Mouse (Mus musculus) kidney, postnatal 0 days (tissue): ENCODE measurements around the gene Dynll1. TPM values are rescaled to one million over a fixed set of nuclear protein-coding genes. Genes with fewer than 3 reads are reported as not detected.

Experiments
- ATAC-seq: fragments of 200-750 bp; cut with Nextera tagmentation; replicated peaks from 2 replicates; pipeline ENCODE4 v1.8.0; 2017; ENCODE audit warnings: low read depth, moderate number of reproducible peaks, moderate TSS enrichment, moderate library complexity; ENCODE audit not compliant: low FRiP score
- DNase-seq: peaks from one replicate; pipeline ENCODE4 v3.0.0-alpha.2; 2016; ENCODE audit warnings: low spot score
- H3K27ac ChIP-seq: fragments of 300-500 bp; sonication (generic); 2 replicates; pipeline ENCODE4 v1.5.1; 2014; ENCODE audit warnings: mild to moderate bottlenecking
- H3K27me3 ChIP-seq: fragments of 300-500 bp; sonication (generic); 2 replicates; pipeline ENCODE4 v1.6.1; 2014; ENCODE audit warnings: low read length, mixed read lengths; ENCODE audit not compliant: insufficient read depth
- H3K36me3 ChIP-seq: fragments of 300-500 bp; sonication (generic); 2 replicates; pipeline ENCODE4 v1.6.1; 2014; ENCODE audit warnings: low read length, mixed read lengths; ENCODE audit not compliant: insufficient read depth
- H3K4me1 ChIP-seq: fragments of 300-500 bp; sonication (generic); replicated peaks from 2 replicates; pipeline ENCODE4 v1.6.1; 2014; ENCODE audit warnings: antibody characterized with exemption, low read length, mixed read lengths; ENCODE audit not compliant: insufficient read depth
- H3K4me2 ChIP-seq: fragments of 300-500 bp; sonication (generic); 2 replicates; pipeline ENCODE4 v1.6.1; 2014; ENCODE audit warnings: mild to moderate bottlenecking, low read length, moderate library complexity, mixed read lengths
- H3K4me3 ChIP-seq: fragments of 300-500 bp; sonication (generic); replicated peaks from 2 replicates; pipeline ENCODE4 v1.5.1; 2014; ENCODE audit warnings: low read depth, low read length
- H3K9ac ChIP-seq: fragments of 300-500 bp; sonication (generic); 2 replicates; pipeline ENCODE4 v1.6.1; 2014; ENCODE audit warnings: low read depth, low read length
- H3K9me3 ChIP-seq: fragments of 300-500 bp; sonication (generic); replicated peaks from 2 replicates; pipeline ENCODE4 v1.6.1; 2016; ENCODE audit warnings: low read length, inconsistent platforms, mixed read lengths
- CTCF ChIP-seq: IDR thresholded peaks from 2 replicates; pipeline ENCODE4 v1.5.1; 2016; ENCODE audit warnings: antibody characterized with exemption, low read depth, mild to moderate bottlenecking, moderate library complexity
- WGBS: fragments of 180-500 bp; shearing (Covaris S2); extraction: QIAGEN DNeasy Blood & Tissue Kit; methylation state at CpG from one replicate; pipeline ENCODE4 v1.1.7; 2014; 5-methylcytosine and 5-hydroxymethylcytosine counted together
- polyA plus RNA-seq: library from polyadenylated mRNA; unstranded; fragments of >200 nt; fragmentation: Nextera tagmentation; extraction: Ambion mirVana; gene quantifications from 2 replicates; pipeline ENCODE4 v1.2.1, GENCODE M21; 2015

The Dynll1 gene
- polyA plus RNA-seq, 1 experiment from 2014 or later = 1,395 TPM

DNA sequence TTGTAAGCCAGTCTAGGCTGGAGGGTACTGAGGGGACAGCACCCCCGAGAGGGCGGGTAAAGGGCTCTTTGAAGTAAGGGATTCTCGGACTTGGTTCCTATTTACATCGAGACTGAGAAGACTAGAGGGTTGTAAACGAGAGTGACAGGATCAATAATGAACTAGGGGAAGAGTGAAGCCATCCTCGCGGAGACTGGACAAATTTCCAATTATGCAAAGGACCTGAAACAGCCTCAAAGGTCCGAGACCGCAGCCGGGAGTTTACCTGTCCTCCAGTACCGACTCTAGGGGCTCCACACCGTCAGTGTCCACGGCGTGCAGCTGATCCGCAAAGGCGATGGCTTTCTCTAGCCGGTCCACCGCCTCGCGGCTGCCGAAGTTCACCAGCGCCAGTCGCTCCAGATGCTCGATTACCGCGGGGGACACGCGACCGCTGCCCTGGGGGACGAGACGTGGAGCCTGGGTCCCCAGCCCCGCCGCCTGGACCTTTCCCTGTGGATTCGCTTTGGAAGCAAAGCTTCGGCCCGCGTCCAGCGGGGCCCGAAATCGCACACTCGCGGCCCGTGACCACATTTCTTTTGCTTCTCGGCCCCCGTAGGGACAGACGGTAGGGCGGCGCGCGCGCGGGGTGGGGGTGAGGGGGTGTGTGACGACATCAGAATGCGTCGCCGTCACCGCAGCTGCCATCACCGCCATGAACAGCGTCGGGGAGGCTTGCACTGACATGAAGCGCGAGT, 39.9 kb upstream of the Dynll1 start, which contains the start of the genes Gatc and Triap1:
Gene Gatc (minus strand): TSS at position 602 of the 737 bp plus-strand sequence.
Gene Triap1 (plus strand): TSS at position 649 of the 737 bp plus-strand sequence.
- under 1% methylated on average over 62 of the region's 62 CpGs for WGBS
- H3K27ac ChIP-seq = peak within 1 kb of the TSS; percentile 77
- peaks cover 32% of the 10 kb centered on the region; the same call in 1 of the 2 replicates for H3K36me3 ChIP-seq
- peak; percentile 93 for ATAC-seq
- no peaks in the 10 kb centered on the region for H3K27me3 ChIP-seq
- peak within 1 kb of the TSS; percentile 61 for H3K4me2 ChIP-seq
- peaks cover 15% of the 10 kb centered on the region; the same call in 1 of the 2 replicates for H3K4me1 ChIP-seq
- DNase-seq = peak; percentile 92
- H3K4me3 ChIP-seq = peak within 1 kb of the TSS; percentile 83
- H3K9ac ChIP-seq = peak within 1 kb of the TSS; percentile 85
- TF ChIP-seq CTCF = peak; percentile 25; the same call in 1 of the 2 replicates
- H3K9me3 ChIP-seq = no peaks in the 10 kb centered on the region

- Histone ChIP-seq H3K4me3 (peak overlapping the region; percentile 83), H3K27ac (no peak overlapping the region), H3K4me1 (peaks cover 15% of the 10 kb centered on the region; the same call in 1 of the 2 replicates), H3K9ac (peak overlapping the region; percentile 85), H3K9me3 (no peaks in the 10 kb centered on the region), H3K27me3 (no peaks in the 10 kb centered on the region), H3K36me3 (peaks cover 32% of the 10 kb centered on the region), H3K4me2 (peak overlapping the region; percentile 61)
- no peak for DNase-seq
- no peak for TF ChIP-seq CTCF
- no peak for ATAC-seq
- 17% methylated on average over 7 of the region's 7 CpGs for WGBS
Measured at GRCm38 (mm10) chr5:115340007-115340406, 39.2 kb upstream of the Dynll1 start.

DNA sequence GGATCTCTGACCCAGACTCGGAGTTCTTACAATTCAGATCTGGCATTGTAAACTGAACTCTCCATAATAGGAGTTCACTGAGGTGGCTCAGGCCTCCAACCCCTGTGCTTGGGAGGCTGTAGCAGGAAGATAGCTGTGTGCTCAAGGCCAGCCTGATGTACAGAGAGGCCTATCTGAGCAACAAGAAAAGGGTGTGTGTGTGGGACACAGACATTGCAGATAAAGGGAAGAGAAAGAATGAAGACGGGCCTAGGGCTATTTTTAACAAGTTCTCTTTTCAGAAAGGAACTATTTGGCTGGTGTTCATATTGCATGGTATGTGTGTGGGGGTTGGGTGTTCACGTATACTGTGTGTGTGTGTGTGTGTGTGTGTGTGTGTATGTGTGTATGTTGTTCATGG, 32.8 kb upstream of the Dynll1 start:
- Histone ChIP-seq H3K9me3 (no peaks in the 10 kb centered on the region), H3K4me2 (no peak overlapping the region), H3K9ac (no peak overlapping the region), H3K4me1 (peaks cover 7% of the 10 kb centered on the region; the same call in 1 of the 2 replicates), H3K4me3 (no peak overlapping the region), H3K27me3 (no peaks in the 10 kb centered on the region), H3K27ac (no peak overlapping the region), H3K36me3 (peaks cover 53% of the 10 kb centered on the region)
- 86% methylated on average over 3 of the region's 3 CpGs for WGBS
- no peak for TF ChIP-seq CTCF
- DNase-seq (no peak), ATAC-seq (no peak)

DNA sequence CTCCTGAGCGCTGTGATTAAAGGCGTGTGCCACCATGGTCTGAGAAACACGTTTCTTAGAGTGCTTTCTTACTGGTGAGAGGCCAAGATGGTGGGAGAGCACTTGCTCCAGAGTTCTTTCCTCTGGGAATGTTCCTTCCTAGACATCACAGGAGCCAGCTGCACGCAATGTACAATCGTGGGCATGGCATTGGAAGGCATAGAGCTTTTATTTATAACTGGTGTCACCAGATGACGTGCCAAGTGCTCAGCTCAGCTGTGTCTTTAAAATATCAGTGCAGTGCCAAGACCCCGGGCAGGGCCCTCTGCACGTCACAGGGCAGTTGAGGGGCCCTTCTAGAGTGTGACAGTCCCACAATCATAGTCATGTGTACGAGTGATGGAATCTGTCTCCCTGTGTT, 30.2 kb upstream of the Dynll1 start:
- no peak for TF ChIP-seq CTCF
- 88% methylated on average over 9 of the region's 9 CpGs for WGBS
- no peak overlapping the region for H3K4me3 ChIP-seq
- H3K4me2 ChIP-seq = no peak overlapping the region
- H3K36me3 ChIP-seq = peaks cover 50% of the 10 kb centered on the region
- H3K9ac ChIP-seq = no peak overlapping the region
- H3K27me3 ChIP-seq = no peaks in the 10 kb centered on the region
- peaks cover 12% of the 10 kb centered on the region; the same call in 1 of the 2 replicates for H3K4me1 ChIP-seq
- H3K27ac ChIP-seq = no peak overlapping the region
- no peak for DNase-seq
- no peaks in the 10 kb centered on the region for H3K9me3 ChIP-seq
- ATAC-seq = no peak

DNA sequence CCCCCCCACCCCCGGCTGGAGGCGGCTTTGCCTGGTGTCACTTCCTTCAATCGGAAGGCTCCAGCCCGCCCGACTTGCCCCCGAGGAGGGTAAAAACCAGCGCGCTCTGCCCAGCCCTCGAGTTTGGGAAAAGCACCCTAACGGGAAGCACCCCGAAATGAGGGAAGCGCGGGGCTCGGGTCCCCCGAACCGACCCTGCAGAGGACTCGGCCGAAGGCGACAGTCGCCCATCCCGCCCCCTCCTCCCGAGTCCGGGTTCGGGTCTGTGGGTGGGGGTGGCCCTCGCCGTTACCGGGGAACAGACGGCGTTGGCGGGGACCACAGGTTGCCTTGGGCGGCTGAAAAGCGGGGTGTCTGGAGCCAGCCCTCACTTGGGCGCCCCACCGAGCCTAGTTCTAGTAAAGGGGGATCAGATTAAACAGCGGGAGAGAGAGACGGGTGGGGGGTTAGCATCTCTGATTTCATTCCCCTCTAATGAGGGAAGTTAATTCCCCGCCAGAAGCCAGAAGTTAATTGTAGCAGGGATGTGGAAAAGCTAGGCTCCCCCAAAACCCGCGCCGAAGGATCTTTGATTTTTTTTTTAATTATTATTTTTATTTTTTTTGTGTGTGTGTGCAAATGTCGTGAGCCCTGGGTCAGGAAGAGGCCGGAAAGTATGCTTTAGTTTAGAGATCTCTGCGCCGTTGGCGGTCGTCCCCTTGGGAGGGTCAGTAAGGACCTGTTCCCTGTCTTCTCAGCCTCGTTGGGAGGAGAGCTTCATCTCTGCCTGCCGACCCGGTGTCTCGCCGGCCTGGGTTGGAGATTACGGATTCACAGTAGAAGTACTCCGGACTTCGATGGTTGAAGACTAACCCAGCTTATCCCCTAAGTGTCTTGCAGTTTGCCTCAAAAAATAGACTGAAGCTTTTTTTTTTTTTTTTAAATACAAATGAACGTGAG, 27.1 kb upstream of the Dynll1 start:
- Histone ChIP-seq H3K36me3 (peaks cover 21% of the 10 kb centered on the region; the same call in 1 of the 2 replicates), H3K27ac (peak overlapping the region; percentile 89), H3K9me3 (no peaks in the 10 kb centered on the region), H3K4me1 (peaks cover 14% of the 10 kb centered on the region; the same call in 1 of the 2 replicates), H3K27me3 (no peaks in the 10 kb centered on the region), H3K4me2 (peak overlapping the region; percentile 97), H3K9ac (peak overlapping the region; percentile 94), H3K4me3 (peak overlapping the region; percentile 89)
- ATAC-seq (peak; percentile 26), DNase-seq (peak; percentile 57)
- no peak for TF ChIP-seq CTCF
- 1% methylated on average over 55 of the region's 55 CpGs for WGBS
